Mouse (Mus musculus): Measurements from ENCODE around the gene Krtap5-3. TPM values are rescaled to one million over a fixed set of nuclear protein-coding genes. Genes with fewer than 3 reads are reported as not detected.
"Not testable (repeated sequence)": the region's sequence is repeated elsewhere in the genome, so short reads cannot be mapped to it uniquely, and the experiment has no call there.

Gene Krtap5-3
- polyA plus RNA-seq, 1 experiment from 2014 or later: not detected

- 73% methylated on average over 2 of the region's 2 CpGs for WGBS
- Histone ChIP-seq H3K9me3 (no peaks in the 10 kb centered on the region), H3K36me3 (no peaks in the 10 kb centered on the region), H3K4me3 (no peak overlapping the region), H3K27ac (no peak overlapping the region), H3K27me3 (peaks cover 11% of the 10 kb centered on the region; the same call in 1 of the 2 replicates), H3K4me2 (no peak overlapping the region), H3K4me1 (no peaks in the 10 kb centered on the region), H3K9ac (no peak overlapping the region)
- ATAC-seq (ENCODE audit: insufficient number of reproducible peaks, insufficient read depth, low FRiP score, low TSS enrichment, low read depth): no peak
These were observed 2.4 kb upstream of the Krtap5-3 start for GRCm38 (mm10) chr7:142198748-142199147.

- ATAC-seq (ENCODE audit: insufficient number of reproducible peaks, insufficient read depth, low FRiP score, low TSS enrichment, low read depth): no peak
- peaks cover 6% of the 10 kb centered on the region; the same call in 1 of the 2 replicates for H3K27me3 ChIP-seq
- no peak overlapping the region for H3K27ac ChIP-seq
- no peaks in the 10 kb centered on the region for H3K9me3 ChIP-seq
- no peaks in the 10 kb centered on the region for H3K36me3 ChIP-seq
- H3K9ac ChIP-seq: no peak overlapping the region
- H3K4me2 ChIP-seq: no peak overlapping the region
- H3K4me3 ChIP-seq: no peak overlapping the region
- no peaks in the 10 kb centered on the region for H3K4me1 ChIP-seq
These were observed 4.3 kb downstream of the Krtap5-3 start for GRCm38 (mm10) chr7:142205488-142205887.

GRCm38 (mm10) chr7:142206891-142207290 is 5.7 kb downstream of the Krtap5-3 start:
- H3K4me2 ChIP-seq; H3K27ac ChIP-seq; H3K4me3 ChIP-seq; H3K9ac ChIP-seq; ATAC-seq (ENCODE audit: insufficient number of reproducible peaks, insufficient read depth, low FRiP score, low TSS enrichment, low read depth); H3K4me1 ChIP-seq; H3K9me3 ChIP-seq; H3K27me3 ChIP-seq; H3K36me3 ChIP-seq: not testable (repeated sequence)
- 78% methylated on average over 5 of the region's 5 CpGs for WGBS

GRCm38 (mm10) chr7:142211559-142211958 is 10.4 kb downstream of the Krtap5-3 start, which contains the start of gene Gm7579:
Gene Gm7579, plus strand, starts transcription at chr7:142211859.
- Histone ChIP-seq H3K36me3 (no peaks in the 10 kb centered on the region), H3K27ac (no peak within 1 kb of the TSS), H3K4me2 (no peak within 1 kb of the TSS), H3K4me1 (no peaks in the 10 kb centered on the region), H3K27me3 (no peaks in the 10 kb centered on the region), H3K9me3 (no peaks in the 10 kb centered on the region), H3K9ac (no peak within 1 kb of the TSS), H3K4me3 (no peak within 1 kb of the TSS)
- WGBS: 65% methylated on average over 1 of the region's 1 CpGs
- ATAC-seq (ENCODE audit: insufficient number of reproducible peaks, insufficient read depth, low FRiP score, low TSS enrichment, low read depth): no peak

- H3K36me3 ChIP-seq; H3K4me2 ChIP-seq; H3K4me3 ChIP-seq; H3K9me3 ChIP-seq; H3K27me3 ChIP-seq; ATAC-seq (ENCODE audit: insufficient number of reproducible peaks, insufficient read depth, low FRiP score, low TSS enrichment, low read depth); H3K9ac ChIP-seq; H3K4me1 ChIP-seq; H3K27ac ChIP-seq: not testable (repeated sequence)
- WGBS: 57% methylated on average over 1 of the region's 1 CpGs
These were observed 11.0 kb downstream of the Krtap5-3 start for GRCm38 (mm10) chr7:142212136-142212535.

GRCm38 (mm10) chr7:142224518-142224917 is 23.4 kb downstream of the Krtap5-3 start:
- H3K4me3 ChIP-seq: no peak overlapping the region
- no peak overlapping the region for H3K27ac ChIP-seq
- no peak overlapping the region for H3K9ac ChIP-seq
- 32% methylated on average over 2 of the region's 2 CpGs for WGBS
- H3K36me3 ChIP-seq: no peaks in the 10 kb centered on the region
- no peaks in the 10 kb centered on the region for H3K9me3 ChIP-seq
- ATAC-seq (ENCODE audit: insufficient number of reproducible peaks, insufficient read depth, low FRiP score, low TSS enrichment, low read depth): no peak
- no peak overlapping the region for H3K4me2 ChIP-seq
- H3K4me1 ChIP-seq: peaks cover 21% of the 10 kb centered on the region
- H3K27me3 ChIP-seq: 0 out of 2 replicates have a peak, but pooled peaks cover 3% of the 10 kb centered on the region

GRCm38 (mm10) chr7:142229871-142230270 is 28.7 kb downstream of the Krtap5-3 start, which contains the start of gene Krtap5-5:
Gene Krtap5-5, minus strand, starts transcription at chr7:142229971.
- H3K9ac ChIP-seq; H3K4me2 ChIP-seq; H3K27me3 ChIP-seq; H3K4me3 ChIP-seq; ATAC-seq (ENCODE audit: insufficient number of reproducible peaks, insufficient read depth, low FRiP score, low TSS enrichment, low read depth); H3K27ac ChIP-seq; H3K36me3 ChIP-seq; H3K9me3 ChIP-seq: not testable (repeated sequence)
- 53% methylated on average over 3 of the region's 3 CpGs for WGBS
- H3K4me1 ChIP-seq: peaks cover 14% of the 10 kb centered on the region

GRCm38 (mm10) chr7:142231540-142231939 is 30.4 kb downstream of the Krtap5-3 start:
- Histone ChIP-seq H3K4me1 (peaks cover 3% of the 10 kb centered on the region), H3K36me3 (no peaks in the 10 kb centered on the region), H3K27ac (no peak overlapping the region), H3K27me3 (0 out of 2 replicates have a peak, but pooled peaks cover 3% of the 10 kb centered on the region), H3K4me2 (no peak overlapping the region), H3K9ac (no peak overlapping the region), H3K9me3 (peaks cover 6% of the 10 kb centered on the region; the same call in 1 of the 2 replicates), H3K4me3 (no peak overlapping the region)
- 15% methylated on average over 1 of the region's 1 CpGs for WGBS
- no peak for ATAC-seq (ENCODE audit: insufficient number of reproducible peaks, insufficient read depth, low FRiP score, low TSS enrichment, low read depth)

GRCm38 (mm10) chr7:142240978-142241377 is 39.8 kb downstream of the Krtap5-3 start, which contains the start of gene Gm40460:
Gene Gm40460, minus strand, starts transcription at chr7:142241078.
- no peak within 1 kb of the TSS for H3K4me3 ChIP-seq
- ATAC-seq (ENCODE audit: insufficient number of reproducible peaks, insufficient read depth, low FRiP score, low TSS enrichment, low read depth): no peak
- 30% methylated on average over 2 of the region's 2 CpGs for WGBS
- no peak within 1 kb of the TSS for H3K27ac ChIP-seq
- H3K4me2 ChIP-seq: no peak within 1 kb of the TSS
- H3K36me3 ChIP-seq: no peaks in the 10 kb centered on the region
- H3K9ac ChIP-seq: no peak within 1 kb of the TSS
- H3K27me3 ChIP-seq: no peaks in the 10 kb centered on the region; the same call in 1 of the 2 replicates
- H3K4me1 ChIP-seq: no peaks in the 10 kb centered on the region
- no peaks in the 10 kb centered on the region for H3K9me3 ChIP-seq

GRCm38 (mm10) chr7:142249824-142250223 is 48.7 kb downstream of the Krtap5-3 start:
- no peak overlapping the region for H3K4me3 ChIP-seq
- no peak for ATAC-seq (ENCODE audit: insufficient number of reproducible peaks, insufficient read depth, low FRiP score, low TSS enrichment, low read depth)
- 0% methylated on average over 1 of the region's 1 CpGs for WGBS

More at GRCm38 (mm10) chr7:142249824-142250223, 48.7 kb downstream of the Krtap5-3 start:
- Histone ChIP-seq H3K27me3 (peaks cover 7% of the 10 kb centered on the region; the same call in 1 of the 2 replicates), H3K4me2 (no peak overlapping the region), H3K36me3 (no peaks in the 10 kb centered on the region), H3K4me1 (no peaks in the 10 kb centered on the region), H3K9me3 (no peaks in the 10 kb centered on the region), H3K9ac (no peak overlapping the region), H3K27ac (no peak overlapping the region)

All from embryonic facial prominence, embryonic 13.5 days (tissue).